Mouse (Mus musculus) layer of hippocampus, postnatal 10 days (tissue): ENCODE data around the gene Olfr1344. TPM values are rescaled to one million over a fixed set of nuclear protein-coding genes. Genes with fewer than 3 reads are reported as not detected.

Source experiments
- total RNA-seq, 2 experiments: library from RNA; stranded (reverse); gene quantifications; 2 replicates each; pipeline ENCODE4 v1.2.3; 2021

Gene Olfr1344
- total RNA-seq, 2 experiments from 2014 or later: 1.1 to 1.4 TPM

Other genes starting within 250 kb of the Olfr1344 start
- not detected for gene Galp, start 241.6 kb upstream of the Olfr1344 start, total RNA-seq
- gene Zscan5b, start 216.4 kb upstream of the Olfr1344 start, total RNA-seq: not detected
- gene Epp13, start 186.0 kb upstream of the Olfr1344 start, total RNA-seq: not detected
- 10 to 100 TPM; 14.5 to 17.2 TPM for gene Zfp667, start 152.1 kb upstream of the Olfr1344 start, total RNA-seq
- gene Zfp583, start 107.4 kb upstream of the Olfr1344 start, total RNA-seq: 10 to 100 TPM; 17.6 to 17.8 TPM
- gene Gm3854, start 94.9 kb upstream of the Olfr1344 start, total RNA-seq: 1 to 10 TPM; 5.6 to 6.8 TPM
- gene Zfp78, start 75.4 kb upstream of the Olfr1344 start, total RNA-seq: 1 to 10 TPM; 5.2 to 5.8 TPM
- 10 to 100 TPM in 1 of 2 experiments, 1 to 10 TPM in 1; 8.6 to 10.3 TPM for gene Zfp28, start 55.4 kb upstream of the Olfr1344 start, total RNA-seq
- 10 to 100 TPM; 18.5 to 19.0 TPM for gene Smim17, start 40.0 kb upstream of the Olfr1344 start, total RNA-seq
- gene Gm20715, start 28.4 kb upstream of the Olfr1344 start, total RNA-seq: under 1 TPM; 0.09 to 0.14 TPM
- gene Olfr1336, start 17.5 kb downstream of the Olfr1344 start, total RNA-seq: under 1 TPM in 1 of 2 experiments, not detected in 1; 0.04 TPM
- gene Olfr1346, start 28.4 kb downstream of the Olfr1344 start, total RNA-seq: not detected
- not detected for gene Olfr5, start 48.3 kb downstream of the Olfr1344 start, total RNA-seq
- gene Olfr1347, start 61.1 kb downstream of the Olfr1344 start, total RNA-seq: not detected
- gene Olfr1348, start 70.1 kb downstream of the Olfr1344 start, total RNA-seq: not detected
- under 1 TPM in 1 of 2 experiments, not detected in 1; 0.22 TPM for gene Olfr1349, start 84.3 kb downstream of the Olfr1344 start, total RNA-seq
- not detected for gene Olfr1350, start 126.2 kb downstream of the Olfr1344 start, total RNA-seq